Mouse (Mus musculus) liver, adult 2 months (tissue): ENCODE results near the gene Nat14. TPM values are rescaled to one million over a fixed set of nuclear protein-coding genes. Genes with fewer than 3 reads are reported as not detected.

Source experiments
- DNase-seq: peaks from one replicate; pipeline ENCODE4 v3.0.0-alpha.2; 2011; ENCODE audit warnings: low read depth, low spot score; ENCODE audit errors: extremely low read depth
- H3K27ac ChIP-seq: fragments of 200-500 bp; replicated peaks from 2 replicates; pipeline ENCODE4 v1.5.1; 2012; ENCODE audit warnings: low read depth, mild to moderate bottlenecking, control low read depth, inconsistent platforms, low read length; ENCODE audit not compliant: insufficient read depth
- H3K27me3 ChIP-seq: fragments of 200-500 bp; 2 replicates; pipeline ENCODE4 v1.6.1; 2012; ENCODE audit warnings: mild to moderate bottlenecking, moderate library complexity, low read length, inconsistent platforms; ENCODE audit not compliant: control insufficient read depth, insufficient read depth
- H3K36me3 ChIP-seq: fragments of 200-500 bp; 2 replicates; pipeline ENCODE4 v1.6.1; 2012; ENCODE audit warnings: low read length, inconsistent platforms; ENCODE audit not compliant: control insufficient read depth, insufficient read depth
- H3K4me1 ChIP-seq: fragments of 200-500 bp; 2 replicates; pipeline ENCODE4 v1.6.1; 2011; ENCODE audit warnings: low read length; ENCODE audit not compliant: control insufficient read depth, insufficient read depth
- H3K4me3 ChIP-seq: fragments of 200-500 bp; 2 replicates; pipeline ENCODE4 v1.5.1; 2011; ENCODE audit warnings: low read depth, mild to moderate bottlenecking, control low read depth, low read length, moderate library complexity; ENCODE audit not compliant: insufficient read depth
- H3K79me2 ChIP-seq: fragments of 200-500 bp; 2 replicates; pipeline ENCODE4 v1.6.1; 2012; ENCODE audit warnings: inconsistent platforms, mild to moderate bottlenecking, low read length, moderate library complexity; ENCODE audit not compliant: control insufficient read depth, insufficient read depth
- H3K9ac ChIP-seq: fragments of 200-500 bp; 2 replicates; pipeline ENCODE4 v1.6.1; 2012; ENCODE audit warnings: low read depth, mild to moderate bottlenecking, control low read depth, inconsistent platforms, low read length
- CTCF ChIP-seq: fragments of 200-500 bp; IDR thresholded peaks from 2 replicates; pipeline ENCODE4 v1.5.1; 2011; ENCODE audit warnings: low read depth, low read length, control low read depth
- POLR2A ChIP-seq: fragments of 200-500 bp; IDR thresholded peaks from 2 replicates; pipeline ENCODE4 v1.6.1; 2011; ENCODE audit warnings: low read length, control low read depth; ENCODE audit not compliant: insufficient read depth; ENCODE audit errors: extremely low read depth
- WGBS: fragments of 180-500 bp; shearing (Covaris S2); methylation state at CpG from one replicate; pipeline ENCODE4 v1.1.7; 2018; 5-methylcytosine and 5-hydroxymethylcytosine counted together
- polyA plus RNA-seq: library from polyadenylated mRNA; depleted of rRNA; stranded (reverse); fragments of >200 nt; gene quantifications from 2 replicates; pipeline ENCODE4 v1.2.3, GENCODE M21; 2012
- total RNA-seq: library from RNA; depleted of rRNA; stranded (reverse); fragments of >200 nt; gene quantifications from 2 replicates; pipeline ENCODE4 v1.2.3, GENCODE M21; 2014

Gene Nat14
- total and polyA plus RNA-seq, 2 experiments, result 0.28 to 0.75 TPM

GRCm38 (mm10) chr7:4924483-4924882 is 2.7 kb downstream of the Nat14 start:
- Histone ChIP-seq H3K4me1 (peaks cover 2% of the 10 kb centered on the region; the same call in 1 of the 2 replicates), H3K79me2 (no peaks in the 10 kb centered on the region), H3K27me3 (peaks cover 6% of the 10 kb centered on the region), H3K4me3 (no peak overlapping the region), H3K27ac (no peak overlapping the region), H3K9ac (no peak overlapping the region), H3K36me3 (0 out of 2 replicates have a peak, but pooled peaks cover 3% of the 10 kb centered on the region)
- WGBS, result 8% methylated on average over 4 of the region's 4 CpGs
- no peak for TF ChIP-seq POLR2A
- no peak for TF ChIP-seq CTCF
- no peak for DNase-seq

GRCm38 (mm10) chr7:4924891-4925301 is 3.1 kb downstream of the Nat14 start:
- Histone ChIP-seq H3K9ac (no peak overlapping the region), H3K4me3 (no peak overlapping the region), H3K27ac (no peak overlapping the region), H3K4me1 (peaks cover 2% of the 10 kb centered on the region; the same call in 1 of the 2 replicates), H3K79me2 (no peaks in the 10 kb centered on the region), H3K36me3 (0 out of 2 replicates have a peak, but pooled peaks cover under 1% of the 10 kb centered on the region), H3K27me3 (peaks cover 6% of the 10 kb centered on the region)
- WGBS, result 32% methylated on average over 4 of the region's 4 CpGs
- TF ChIP-seq CTCF, result no peak
- DNase-seq, result no peak

GRCm38 (mm10) chr7:4925441-4926381 is 3.9 kb downstream of the Nat14 start, which contains the start of gene Ssc5d:
Gene Ssc5d, plus strand, starts transcription at chr7:4925785.
- Histone ChIP-seq H3K27ac (no peak within 1 kb of the TSS), H3K9ac (no peak within 1 kb of the TSS), H3K27me3 (peaks cover 6% of the 10 kb centered on the region), H3K36me3 (no peaks in the 10 kb centered on the region), H3K79me2 (no peaks in the 10 kb centered on the region), H3K4me1 (peaks cover 2% of the 10 kb centered on the region; the same call in 1 of the 2 replicates), H3K4me3 (no peak within 1 kb of the TSS)
- DNase-seq, result no peak
- 30% methylated on average over 6 of the region's 6 CpGs for WGBS
- TF ChIP-seq CTCF (no peak), POLR2A (no peak)

- Histone ChIP-seq H3K4me3 (no peak overlapping the region), H3K36me3 (no peaks in the 10 kb centered on the region), H3K9ac (no peak overlapping the region), H3K4me1 (peaks cover 2% of the 10 kb centered on the region; the same call in 1 of the 2 replicates), H3K27ac (no peak overlapping the region), H3K27me3 (peaks cover 6% of the 10 kb centered on the region), H3K79me2 (no peaks in the 10 kb centered on the region)
- TF ChIP-seq POLR2A (no peak), CTCF (no peak)
- WGBS, result 85% methylated on average over 16 of the region's 16 CpGs
- no peak for DNase-seq
Observed at GRCm38 (mm10) chr7:4926849-4927248, 5.0 kb downstream of the Nat14 start.

GRCm38 (mm10) chr7:4927711-4928110 is 5.9 kb downstream of the Nat14 start:
- WGBS, result 66% methylated on average over 8 of the region's 8 CpGs
- no peak for TF ChIP-seq POLR2A
- TF ChIP-seq CTCF, result no peak
- Histone ChIP-seq H3K27ac (no peak overlapping the region), H3K27me3 (peaks cover 6% of the 10 kb centered on the region), H3K36me3 (no peaks in the 10 kb centered on the region), H3K79me2 (no peaks in the 10 kb centered on the region), H3K9ac (no peak overlapping the region), H3K4me3 (no peak overlapping the region), H3K4me1 (peaks cover 2% of the 10 kb centered on the region; the same call in 1 of the 2 replicates)
- no peak for DNase-seq

GRCm38 (mm10) chr7:4928323-4928722 is 6.5 kb downstream of the Nat14 start:
- Histone ChIP-seq H3K36me3 (no peaks in the 10 kb centered on the region), H3K79me2 (no peaks in the 10 kb centered on the region), H3K4me1 (peaks cover 2% of the 10 kb centered on the region; the same call in 1 of the 2 replicates), H3K27ac (no peak overlapping the region), H3K4me3 (no peak overlapping the region), H3K27me3 (peaks cover 6% of the 10 kb centered on the region), H3K9ac (no peak overlapping the region)
- TF ChIP-seq POLR2A, result no peak
- 83% methylated on average over 17 of the region's 17 CpGs for WGBS
- DNase-seq, result no peak
